Mouse (Mus musculus) regulatory T cell (primary cell): ENCODE data around the gene Rrp15.
"Not testable (repeated sequence)": the region's sequence is repeated elsewhere in the genome, so short reads cannot be mapped to it uniquely, and the experiment has no call there.

Experiments used
- in situ Hi-C: fragments of 300-600 bp; cut with MboI, MseI; formaldehyde crosslinking; loops from one replicate; pipeline ENCODE4 v1.15.1; 2025; ENCODE audit warnings: high pct_unique_total_duplicates

The Rrp15 gene

DNA sequence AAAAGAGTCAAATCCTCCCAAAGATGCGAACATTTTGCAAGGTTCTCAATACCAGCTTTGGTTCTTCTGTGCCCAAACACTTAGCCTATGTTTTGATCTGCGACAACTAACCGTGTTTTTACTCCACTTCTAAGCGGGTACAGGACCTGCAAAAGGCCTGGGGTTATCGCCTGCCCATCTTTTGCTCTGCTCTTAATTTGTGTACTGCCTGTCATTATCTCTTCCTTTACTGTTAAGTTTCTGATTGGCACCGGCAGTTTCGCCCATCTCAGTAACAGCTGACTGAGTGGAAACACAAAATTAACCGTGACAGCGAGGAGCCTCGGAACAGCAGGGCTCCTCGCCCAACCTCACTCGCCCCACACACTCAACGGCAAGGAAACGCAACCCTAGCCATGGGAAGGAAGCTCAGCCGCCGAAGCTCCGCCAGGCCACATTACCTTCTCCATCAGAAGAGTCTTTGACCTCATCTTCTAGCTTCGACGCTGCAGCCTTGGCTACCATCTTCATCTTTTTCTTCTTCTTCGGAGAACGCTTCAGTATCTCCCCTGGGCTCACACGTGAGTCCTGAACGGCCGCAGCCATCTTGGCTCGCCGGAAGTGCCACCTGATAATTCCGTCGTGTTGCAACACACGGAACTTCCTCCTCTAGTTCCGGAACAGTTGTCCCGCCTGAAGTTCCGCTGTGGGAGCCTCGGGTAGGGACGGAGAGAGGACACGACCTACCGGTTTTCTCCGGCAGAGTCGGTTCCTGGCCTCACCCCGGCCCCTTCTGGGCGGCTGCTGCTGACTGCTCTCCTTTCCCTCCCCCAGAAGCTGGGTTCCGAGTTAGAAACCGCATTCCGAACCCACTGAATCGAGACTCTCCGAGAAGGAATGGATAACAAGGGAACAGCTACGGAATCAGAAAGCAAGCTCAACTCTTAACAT is at the start of gene Rrp15:
Gene Rrp15, minus strand, starts transcription at position 635 of the 930 bp plus-strand sequence.
- in situ Hi-C loops, result loop anchor here (5.0 to 25.0 kb wide), 2 partner anchors 463 to 1887 kb away; no protein-coding TSS in a partner anchor

DNA sequence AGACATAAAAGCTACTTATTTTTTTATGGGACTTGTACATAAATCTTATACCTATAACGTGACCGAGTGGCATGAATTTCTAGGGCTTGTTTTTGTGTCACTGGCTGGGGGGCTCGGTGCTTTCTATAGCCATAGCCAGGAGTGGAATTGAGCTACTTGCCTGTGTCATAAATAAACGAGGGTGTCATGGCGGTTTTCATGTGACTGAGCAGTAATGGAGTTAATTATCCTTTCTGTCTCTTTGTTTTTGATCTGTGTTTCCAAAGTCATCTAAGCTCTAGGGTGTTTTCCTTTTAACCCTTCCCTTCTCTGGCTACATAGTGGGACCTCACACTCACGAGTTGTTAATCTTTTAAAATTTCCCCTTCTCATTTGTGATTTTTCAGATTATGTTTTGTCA is 48.8 kb upstream of the Rrp15 start:
- in situ Hi-C loops, result no loop called here

DNA sequence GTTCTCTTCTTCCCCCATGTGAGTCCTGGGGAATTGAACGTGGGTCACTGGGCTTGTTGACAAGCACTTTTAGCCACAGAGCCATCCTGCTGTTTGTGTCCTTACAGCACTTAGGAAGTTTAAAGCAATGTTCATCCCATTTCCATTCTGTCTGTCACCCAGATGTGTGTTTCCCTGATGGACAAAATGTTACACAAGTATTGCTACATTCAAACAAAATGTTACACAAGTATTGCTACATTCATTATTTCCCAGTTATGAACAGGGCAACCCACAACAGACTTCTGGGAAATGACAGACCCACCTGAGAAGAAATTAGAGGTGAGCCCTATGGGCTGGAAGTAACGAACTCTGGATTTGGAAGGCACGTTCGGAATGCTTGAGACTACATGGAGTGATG is 36.2 kb upstream of the Rrp15 start:
- in situ Hi-C loops, result no loop called here

DNA sequence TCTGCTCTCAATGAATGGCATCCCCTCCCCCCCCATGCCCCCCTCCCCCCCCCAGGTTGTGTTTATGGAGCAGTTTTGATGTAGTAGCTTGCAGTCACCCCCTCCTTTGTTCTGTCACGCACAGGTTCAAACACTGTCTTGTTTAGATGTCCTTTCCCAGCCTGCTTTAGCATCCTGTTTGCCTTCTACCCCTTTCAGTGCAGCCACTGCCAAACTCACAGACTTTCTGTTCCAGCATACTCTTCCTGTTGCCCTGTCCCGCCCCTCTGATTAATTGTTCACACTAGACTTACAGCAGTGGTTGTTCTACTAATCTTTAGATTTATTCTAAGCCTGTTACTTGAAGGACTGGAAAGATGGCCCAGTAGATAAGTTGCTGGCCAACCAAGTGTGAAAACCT is 31.7 kb upstream of the Rrp15 start:
- in situ Hi-C loops, result no loop called here

DNA sequence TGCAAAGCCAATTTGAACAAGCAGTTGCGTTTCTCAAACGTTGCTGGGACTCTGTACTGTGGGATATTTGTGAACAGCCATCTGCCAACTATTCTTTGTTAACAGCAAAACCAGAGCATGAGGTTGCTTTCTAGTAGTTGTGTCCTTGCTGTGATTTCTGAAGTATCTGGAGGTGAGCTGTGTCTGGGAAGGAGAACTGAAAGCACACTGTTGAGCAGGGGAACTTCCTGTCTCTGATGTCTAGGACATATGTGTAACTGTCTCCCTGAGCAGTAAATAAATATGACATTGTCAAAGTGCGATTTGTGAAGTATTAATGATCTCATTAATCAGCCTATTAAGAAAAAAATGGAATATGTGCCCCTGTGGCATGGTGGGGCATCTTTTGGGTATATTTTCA is 24.0 kb upstream of the Rrp15 start:
- in situ Hi-C loops, result no loop called here

DNA sequence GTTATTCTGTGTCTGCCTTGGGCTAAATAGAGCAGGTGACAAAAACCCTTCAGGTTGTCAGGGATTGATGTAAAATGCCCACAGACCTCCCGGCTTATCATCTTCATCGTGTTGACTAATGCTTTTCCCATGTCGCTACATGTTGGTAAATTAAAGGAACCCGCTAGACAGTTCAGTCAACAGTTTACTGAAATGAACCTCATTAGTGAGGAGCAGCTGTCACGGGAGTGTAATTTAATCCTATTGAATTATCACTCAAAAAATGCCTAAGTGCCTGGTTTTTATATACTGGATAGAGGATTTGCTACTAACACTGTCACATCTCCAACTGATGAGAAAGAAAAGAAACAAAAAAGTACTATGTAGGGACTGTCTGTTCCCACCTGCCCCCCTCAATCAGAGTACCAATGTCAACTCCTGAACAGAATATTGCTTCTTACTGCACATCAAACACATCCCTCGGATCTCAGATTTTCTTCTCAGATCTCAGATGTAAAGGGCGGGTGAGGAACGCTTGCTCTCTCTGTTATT is 23.5 kb upstream of the Rrp15 start:
- in situ Hi-C loops, result no loop called here

DNA sequence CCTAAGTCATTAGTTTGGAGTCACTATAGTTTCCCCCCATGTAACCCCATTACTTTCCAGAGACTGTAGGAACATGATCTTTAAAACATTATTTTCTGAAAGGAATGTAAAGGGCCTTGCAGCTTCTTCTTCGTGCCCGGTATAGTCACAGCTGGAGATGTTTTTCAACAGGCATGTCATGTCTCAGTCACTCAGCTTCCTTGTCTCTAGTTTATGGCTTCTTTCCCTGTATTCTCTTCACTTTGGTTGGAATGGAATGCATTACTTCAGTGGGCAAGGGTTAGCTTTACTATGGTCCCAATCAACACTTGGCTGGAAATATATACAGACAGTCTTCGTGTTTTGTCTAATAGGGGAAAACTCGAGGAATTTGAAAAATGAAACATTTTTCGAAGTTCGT is 22.8 kb upstream of the Rrp15 start:
- in situ Hi-C loops, result no loop called here

DNA sequence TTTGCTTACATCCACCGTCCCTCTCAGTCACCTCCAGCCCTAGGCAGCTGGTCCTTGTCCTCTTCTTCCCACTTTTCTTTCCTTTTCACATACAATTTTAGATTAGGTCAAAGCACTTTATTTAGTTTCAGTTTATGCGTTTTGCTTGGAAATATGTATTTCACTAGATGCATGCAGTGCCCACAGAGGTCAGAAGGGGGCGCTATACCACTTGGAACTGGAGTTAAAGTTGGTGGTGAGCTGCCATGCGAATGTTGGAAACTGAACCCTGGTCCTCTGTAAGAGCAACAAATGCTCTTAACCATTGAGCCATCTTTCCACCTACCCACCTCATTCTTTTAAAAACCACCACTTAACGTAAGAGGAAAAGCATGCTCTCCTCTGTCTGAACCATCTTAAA is 21.5 kb upstream of the Rrp15 start:
- in situ Hi-C loops, result no loop called here

DNA sequence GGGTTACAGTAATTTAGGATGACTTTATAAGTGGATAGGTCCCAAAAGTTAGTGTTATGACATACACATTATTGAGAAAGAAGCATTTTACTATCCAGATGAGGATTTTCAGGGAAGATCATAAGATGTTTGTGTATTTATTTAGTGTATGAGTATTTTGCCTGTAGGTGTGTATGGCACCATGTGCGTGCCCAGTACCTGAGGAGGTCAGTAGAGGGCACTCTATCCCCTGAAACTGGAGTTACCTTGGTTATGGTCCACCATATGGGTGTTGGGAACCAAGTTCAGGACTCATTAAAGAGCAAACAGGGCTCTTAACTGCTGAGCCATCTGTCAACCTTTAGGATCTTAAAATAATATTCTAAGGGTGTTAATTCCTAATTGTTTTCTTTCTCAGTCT is 19.2 kb upstream of the Rrp15 start:
- in situ Hi-C loops, result no loop called here

DNA sequence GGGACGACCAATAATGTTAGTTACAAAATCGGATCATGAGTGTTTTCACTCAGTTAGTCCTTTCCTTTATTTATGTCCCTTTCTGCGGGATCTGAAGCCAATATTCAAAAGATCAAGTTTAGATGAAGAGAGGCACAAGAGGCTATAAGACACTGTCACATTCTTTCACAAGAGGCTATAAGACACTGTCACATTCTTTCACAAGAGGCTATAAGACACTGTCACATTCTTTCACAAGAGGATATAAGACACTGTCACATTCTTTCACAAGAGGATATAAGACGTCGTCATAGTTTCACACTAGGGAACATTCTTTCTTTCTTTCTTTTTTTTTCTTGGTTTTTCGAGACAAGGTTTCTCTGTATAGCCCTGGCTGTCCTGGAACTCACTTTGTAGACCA is 14.3 kb upstream of the Rrp15 start:
- in situ Hi-C loops, result not testable (repeated sequence)

DNA sequence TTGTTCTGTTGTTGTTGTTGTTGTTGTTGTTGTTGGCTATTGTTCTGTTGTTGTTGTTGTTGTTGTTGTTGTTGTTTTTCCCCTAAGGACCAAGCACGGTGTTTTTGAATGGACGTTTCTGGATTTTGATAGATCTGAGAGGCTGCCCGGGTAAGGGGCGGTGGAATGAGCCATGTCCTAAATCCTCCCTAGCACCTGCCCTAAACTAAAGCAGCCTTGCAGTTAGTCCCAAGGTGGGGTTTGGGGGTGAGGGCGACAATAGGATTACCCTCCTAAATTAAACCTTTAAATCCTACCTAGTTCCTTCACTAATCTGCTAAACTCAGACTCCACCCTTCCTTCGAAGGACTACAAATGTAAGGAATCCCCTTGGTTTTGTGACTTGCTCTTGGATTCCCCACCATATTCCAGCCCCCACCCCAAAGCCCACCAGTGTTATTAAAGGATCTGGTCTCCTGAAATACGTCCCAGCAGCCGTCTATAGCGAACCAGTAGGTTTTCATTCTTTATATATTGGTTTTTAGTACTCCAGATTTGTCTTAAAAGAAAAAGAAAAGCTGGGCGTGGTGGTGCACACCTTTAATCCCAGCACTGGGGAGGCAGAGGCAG is 621 bp upstream of the Rrp15 start:
- in situ Hi-C loops, result loop anchor here (5.0 to 25.0 kb wide), 2 partner anchors 463 to 1887 kb away; no protein-coding TSS in a partner anchor

DNA sequence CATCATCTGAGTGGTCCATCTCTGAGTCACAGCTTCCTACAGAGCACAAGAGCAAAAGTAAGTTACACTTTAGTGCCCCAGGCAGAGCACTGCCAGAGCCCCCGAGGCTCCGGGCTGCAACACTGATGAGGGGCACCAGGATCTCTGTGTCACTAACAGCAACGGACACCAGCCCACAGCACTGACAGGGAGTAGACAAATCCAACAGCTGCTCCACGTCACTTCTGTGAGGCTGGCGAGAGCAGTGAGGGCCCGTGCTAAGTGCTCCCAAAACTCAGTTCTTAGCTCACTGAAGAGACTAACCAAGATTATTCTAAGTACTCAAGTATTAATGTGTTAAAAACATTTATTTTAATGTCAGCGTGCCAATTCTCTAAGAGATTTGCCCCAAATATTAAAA is 9.3 kb downstream of the Rrp15 start:
- in situ Hi-C loops, result loop anchor here (25.0 kb wide), 1 partner anchor 1878 kb away; no protein-coding TSS in a partner anchor

DNA sequence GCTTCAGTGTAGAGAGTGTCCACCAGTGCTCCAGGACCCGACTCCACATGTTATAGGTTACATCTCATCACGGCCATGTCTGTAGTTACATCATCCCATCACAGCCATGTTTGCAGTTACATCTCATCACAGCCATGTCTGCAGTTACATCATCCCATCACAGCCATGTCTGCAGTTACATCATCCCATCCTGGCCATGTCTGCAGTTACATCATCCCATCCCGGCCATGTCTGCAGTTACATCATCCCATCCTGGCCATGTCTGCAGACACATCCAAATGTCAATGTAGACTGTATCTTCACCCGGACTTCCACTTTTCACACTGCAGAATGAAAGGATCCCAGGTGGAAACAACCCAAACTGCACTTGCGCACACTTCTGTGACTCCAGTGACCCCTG is 13.6 kb downstream of the Rrp15 start:
- in situ Hi-C loops, result loop anchor here (25.0 kb wide), 1 partner anchor 1873 kb away; no protein-coding TSS in a partner anchor

DNA sequence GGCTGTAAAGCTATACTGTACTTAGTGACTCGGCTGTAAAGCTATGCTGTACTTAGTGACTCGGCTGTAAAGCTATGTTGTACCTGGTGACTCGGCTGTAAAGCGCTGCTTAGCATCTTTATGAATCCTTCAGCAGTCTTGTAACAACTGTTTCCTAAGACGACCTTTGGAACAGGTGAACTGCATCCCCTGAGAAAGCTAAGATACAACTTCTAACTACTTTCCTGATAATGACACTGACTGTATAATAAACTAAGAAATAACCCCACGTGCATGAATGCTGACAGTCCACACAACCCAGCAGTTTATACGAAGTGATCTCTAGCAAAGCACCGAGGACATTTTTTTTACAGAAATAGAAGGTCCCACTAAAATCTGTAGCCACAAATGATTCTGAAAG is 16.1 kb downstream of the Rrp15 start:
- in situ Hi-C loops, result loop anchor here (25.0 kb wide), 1 partner anchor 1871 kb away; no protein-coding TSS in a partner anchor

DNA sequence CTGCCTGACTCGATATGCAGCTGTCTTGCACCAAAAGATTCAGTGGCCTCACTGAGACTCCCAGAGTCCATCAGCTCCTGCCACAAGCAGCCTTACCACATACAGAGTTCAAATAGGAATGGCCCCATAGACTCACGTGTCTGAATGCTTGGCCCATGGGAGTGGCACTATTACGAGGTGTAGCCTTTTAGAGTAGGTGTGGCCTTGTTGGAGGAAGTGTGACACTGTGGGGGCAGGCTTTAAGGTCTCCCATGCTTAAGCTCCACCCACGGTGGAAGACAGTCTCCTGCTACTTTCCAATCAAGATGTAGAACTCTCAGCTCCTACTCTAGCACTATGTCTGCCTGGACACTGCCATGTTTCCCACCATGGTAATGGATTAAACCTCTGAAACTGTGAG is 20.4 kb downstream of the Rrp15 start:
- in situ Hi-C loops, result loop anchor here (25.0 kb wide), 1 partner anchor 1866 kb away; no protein-coding TSS in a partner anchor

DNA sequence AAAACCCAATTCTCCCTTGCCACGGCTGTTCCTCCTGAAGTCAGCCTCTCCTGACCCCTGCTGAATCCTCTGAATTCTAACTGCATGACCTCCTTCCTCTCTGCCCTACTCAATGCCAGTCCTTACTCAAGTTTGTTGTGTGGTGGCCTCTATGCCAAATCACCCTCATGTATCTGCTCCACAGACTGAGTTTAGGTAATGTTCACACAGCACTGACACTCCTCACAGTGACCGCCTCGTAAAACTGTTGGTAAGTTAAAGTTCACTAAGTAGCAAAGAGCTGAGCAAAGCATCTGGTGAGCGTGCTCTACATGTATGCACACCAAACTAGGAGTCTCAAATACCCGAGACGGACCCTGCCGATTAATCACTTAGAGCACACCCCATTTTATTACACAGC is 23.0 kb downstream of the Rrp15 start:
- in situ Hi-C loops, result loop anchor here (25.0 kb wide), 1 partner anchor 1864 kb away; no protein-coding TSS in a partner anchor

DNA sequence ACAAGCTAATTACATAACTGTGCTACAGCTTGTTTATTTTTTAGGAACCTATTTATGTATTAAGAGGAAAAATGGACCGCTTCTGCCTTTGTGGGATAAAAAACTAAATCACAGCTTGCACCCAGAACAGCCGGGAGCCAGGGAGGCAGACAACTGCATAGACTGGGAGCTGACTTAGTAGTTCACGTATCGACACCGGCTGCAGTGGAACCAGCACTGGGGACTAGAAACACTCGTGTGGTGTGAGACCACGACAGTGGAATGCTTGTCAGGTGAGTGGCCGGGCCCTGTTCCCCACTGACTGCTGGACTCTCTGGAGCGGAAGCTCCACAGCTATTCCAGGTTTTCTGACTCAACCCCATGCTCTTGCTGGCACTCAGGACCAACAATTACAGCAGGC is 26.9 kb downstream of the Rrp15 start:
- in situ Hi-C loops, result no loop called here

DNA sequence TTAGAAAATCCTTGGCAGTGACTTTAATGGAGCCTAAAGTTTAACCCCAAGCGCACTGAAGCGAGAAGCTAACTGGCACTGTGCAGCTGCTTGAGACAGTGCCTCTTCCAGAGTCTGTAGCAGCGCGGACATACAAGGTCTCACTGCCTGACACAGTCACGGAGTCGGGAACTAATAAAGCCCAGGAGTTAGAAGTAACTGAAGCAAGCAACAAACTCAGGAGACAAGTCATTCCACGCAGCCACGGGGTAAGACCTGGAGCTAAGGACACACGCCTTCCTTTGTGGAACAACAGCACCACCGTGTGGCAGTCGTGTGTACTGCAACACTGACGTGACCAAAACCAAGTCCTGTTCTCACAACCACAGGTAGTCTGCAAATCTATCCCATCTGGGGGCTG is 27.3 kb downstream of the Rrp15 start:
- in situ Hi-C loops, result no loop called here

DNA sequence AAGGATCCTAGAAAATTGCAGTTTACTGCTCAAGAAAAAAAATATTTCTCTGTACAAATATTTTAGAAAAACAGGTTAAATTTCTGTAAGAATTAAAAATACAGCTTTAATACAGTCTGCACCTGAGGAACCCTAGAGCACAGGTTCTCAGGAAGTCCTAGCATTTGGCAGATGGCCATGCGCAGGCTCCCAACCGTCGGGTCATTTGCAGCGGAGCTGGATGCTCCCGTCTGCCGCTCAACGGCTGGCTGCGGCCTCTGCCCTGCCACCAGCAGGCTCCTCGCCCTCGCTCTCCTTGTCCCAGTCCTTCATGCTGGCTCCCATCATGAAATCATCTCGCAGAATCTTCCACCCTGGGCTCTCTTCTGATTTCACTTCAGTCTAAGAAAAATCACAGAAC is 28.0 kb downstream of the Rrp15 start:
- in situ Hi-C loops, result no loop called here

DNA sequence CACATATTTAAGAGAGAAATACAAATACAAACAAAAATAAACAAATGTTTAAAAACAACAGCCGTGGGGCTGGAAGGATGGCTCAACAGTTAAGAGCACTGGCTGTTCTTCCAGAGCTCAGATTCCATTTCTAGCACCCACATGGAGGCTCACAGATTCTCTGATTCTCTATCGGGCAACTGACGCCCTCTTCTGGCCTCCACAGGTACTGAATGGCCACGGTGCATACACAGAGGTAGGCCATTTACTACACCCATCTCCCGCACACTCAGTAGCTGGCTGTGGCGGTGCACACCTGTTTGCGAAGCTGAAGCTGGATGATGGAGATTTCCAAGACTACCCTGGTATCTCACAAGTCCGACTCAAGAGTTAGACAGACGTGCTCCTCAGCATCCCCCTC is 29.4 kb downstream of the Rrp15 start:
- in situ Hi-C loops, result no loop called here

DNA sequence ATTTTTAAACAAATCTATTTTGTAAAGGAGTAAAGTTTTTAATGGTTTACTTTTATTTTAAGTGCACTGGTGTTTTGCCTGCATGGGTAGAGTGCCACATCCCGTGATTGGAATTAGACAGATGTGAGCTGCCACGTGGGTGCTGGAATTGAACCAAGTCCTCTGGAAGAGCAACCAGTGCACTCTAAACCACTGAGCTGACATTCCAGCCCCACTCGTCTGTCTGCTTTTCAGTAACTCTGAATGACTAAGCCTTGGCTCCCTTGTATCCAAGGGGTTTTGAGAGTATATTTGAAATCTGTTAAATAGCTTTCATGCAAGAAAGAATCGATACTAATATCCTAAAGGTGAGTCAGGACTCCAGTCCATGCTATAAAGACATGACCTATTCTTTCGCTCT is 30.3 kb downstream of the Rrp15 start:
- in situ Hi-C loops, result no loop called here
